Mouse (Mus musculus) lung, postnatal 0 days (tissue): ENCODE data around the gene Ugt1a9.

Experiments
- CTCF ChIP-seq: IDR thresholded peaks from 2 replicates; pipeline ENCODE4 v1.5.1; 2016; ENCODE audit warnings: antibody characterized with exemption, mild to moderate bottlenecking
- EP300 ChIP-seq: IDR thresholded peaks from 2 replicates; pipeline ENCODE4 v1.6.1; 2016; ENCODE audit warnings: antibody characterized with exemption, mild to moderate bottlenecking, control low read depth

DNA sequence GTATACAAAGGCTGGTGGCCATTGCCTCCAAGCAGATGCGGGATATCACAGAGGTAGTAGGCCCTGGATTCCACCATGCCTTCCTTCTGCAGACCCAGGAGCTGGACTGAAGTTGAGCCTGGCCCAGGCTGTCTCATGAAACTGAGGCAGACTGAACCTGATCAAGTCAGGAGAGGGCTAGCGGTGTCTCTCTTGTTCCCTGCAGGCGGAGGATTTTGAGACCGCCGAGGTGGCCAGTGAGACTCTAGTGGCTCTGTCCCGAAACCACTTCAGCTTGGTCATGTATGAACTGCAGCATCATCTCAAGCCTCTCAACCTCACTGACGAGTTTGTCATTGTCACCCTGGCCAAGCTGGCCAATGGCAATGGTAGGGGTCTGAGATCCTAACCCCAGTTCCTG is 159.8 kb downstream of the Ugt1a9 start:
- TF ChIP-seq CTCF, result no peak
- no peak for TF ChIP-seq EP300
